Mouse (Mus musculus) heart, adult 2 months (tissue): ENCODE measurements at regions not wholly inside any gene's neighbourhood (a gene's known extent, or its start where the extent isn't known, plus 50 kb on each side); places are given as distances from the start of the nearest gene placed in this dataset.

Experiments used
- CTCF ChIP-seq: fragments of 200-600 bp; IDR thresholded peaks from 2 replicates; pipeline ENCODE4 v1.8.1; 2022; ENCODE audit warnings: antibody characterized with exemption, mild to moderate bottlenecking, moderate library complexity
- POLR2A ChIP-seq: fragments of 200-500 bp; IDR thresholded peaks from 2 replicates; pipeline ENCODE4 v1.6.1; 2011; ENCODE audit warnings: mild to moderate bottlenecking, low read depth, low read length, control low read depth; ENCODE audit not compliant: insufficient read depth

GRCm38 (mm10) chr4:101338211-101338610 lies 73.1 kb upstream of the Jak1 start:
- no peak for TF ChIP-seq CTCF
- no peak for TF ChIP-seq POLR2A
